Mouse (Mus musculus) C2C12 (cell line): ENCODE measurements around the gene Lrrc4c.

ENCODE experiments used
- CTCF ChIP-seq: IDR thresholded peaks from one replicate; pipeline ENCODE4 v1.5.1; 2011; ENCODE audit not compliant: control insufficient read depth, insufficient read depth, insufficient read length
- MYOD1 ChIP-seq: IDR thresholded peaks from one replicate; pipeline ENCODE4 v1.6.1; 2011; ENCODE audit warnings: low read depth; ENCODE audit not compliant: control insufficient read depth, insufficient read length
- USF1 ChIP-seq: IDR thresholded peaks from one replicate; pipeline ENCODE4 v1.6.1; 2011; ENCODE audit warnings: low read depth, mild to moderate bottlenecking, control low read depth, moderate library complexity

DNA sequence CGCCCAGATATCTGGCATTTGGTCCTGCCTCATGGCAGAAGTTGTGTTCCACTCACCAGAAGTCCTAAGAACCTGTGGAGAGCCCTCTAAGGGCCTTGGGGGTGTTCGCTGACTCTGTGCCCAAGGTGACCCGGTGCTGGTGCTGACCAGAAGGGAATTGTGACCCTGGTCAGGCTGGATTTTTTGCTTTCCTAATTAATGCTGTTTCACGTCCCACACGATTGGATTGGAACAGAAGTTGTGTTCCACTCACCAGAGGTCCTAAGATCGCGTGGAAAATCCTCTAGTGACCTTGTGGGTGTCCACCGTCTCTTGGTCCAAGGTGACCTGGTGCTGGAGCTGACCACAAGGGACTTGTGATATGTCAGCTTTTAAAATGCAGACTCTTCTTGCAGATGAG is 88.9 kb downstream of the Lrrc4c start:
- TF ChIP-seq CTCF (no peak), USF1 (no peak), MYOD1 (no peak)
